Mouse (Mus musculus): ENCODE results near the gene Zfp324. TPM values are rescaled to one million over a fixed set of nuclear protein-coding genes. Genes with fewer than 3 reads are reported as not detected.

Gene Zfp324
- polyA plus RNA-seq, 1 experiment, result 1.5 TPM

DNA sequence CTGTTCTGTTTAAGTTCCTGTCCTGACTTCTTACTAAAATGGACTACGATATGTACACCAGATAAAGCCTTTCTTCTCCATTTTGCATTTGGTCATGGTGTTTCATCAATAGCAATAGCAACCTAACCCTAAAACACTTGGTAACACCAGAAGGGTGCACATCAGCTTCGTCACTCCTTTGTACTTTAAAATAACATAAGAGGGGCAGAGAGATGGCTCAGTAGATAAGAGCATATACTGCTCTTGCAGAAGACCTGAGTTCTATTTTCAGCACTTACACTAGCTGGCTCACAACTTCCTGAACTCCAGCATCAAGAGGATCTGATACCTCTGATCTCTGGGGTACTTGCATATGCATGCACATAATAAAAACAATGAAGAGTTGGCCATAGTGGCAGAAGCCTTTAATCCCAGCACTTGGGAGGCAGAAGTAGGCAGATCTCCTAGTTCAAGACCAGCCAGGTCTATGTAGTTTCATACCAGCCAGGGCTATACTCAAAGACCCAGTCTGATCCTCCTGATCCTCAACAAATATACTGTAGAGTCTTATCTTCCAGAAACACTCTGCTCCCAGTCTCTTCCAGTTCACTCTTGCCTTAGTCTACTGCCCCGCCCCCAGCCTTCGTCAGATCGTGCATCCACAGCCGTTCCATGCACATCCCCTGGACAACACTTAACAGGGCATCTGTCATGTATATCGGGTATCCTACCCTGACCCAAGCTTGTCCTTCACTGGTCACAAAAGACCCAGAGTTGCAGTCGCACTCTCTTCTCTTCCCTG lies 22.0 kb downstream of the Zfp324 start:
- H3K9me3 ChIP-seq (replicated peaks; ENCODE audit: control insufficient read depth, insufficient read depth, low read length, poor library complexity, severe bottlenecking), result no peaks in the 10 kb centered on the region
- H3K9ac ChIP-seq (ENCODE audit: low read depth, poor library complexity, severe bottlenecking), result no peak overlapping the region
- TF ChIP-seq EP300 (IDR thresholded peaks at IDR 0.05; ENCODE audit: insufficient read depth, low read depth, low read length) (no peak), CTCF (IDR thresholded peaks at IDR 0.05; ENCODE audit: low read depth, low read length) (no peak), POLR2A (IDR thresholded peaks at IDR 0.05; ENCODE audit: insufficient read depth, low read length) (no peak)
- H3K36me3 ChIP-seq (ENCODE audit: control insufficient read depth, insufficient read depth, low read length, poor library complexity, severe bottlenecking), result no peaks in the 10 kb centered on the region
- no peaks in the 10 kb centered on the region for H3K27me3 ChIP-seq (ENCODE audit: control insufficient read depth, insufficient read depth, low read length, poor library complexity, severe bottlenecking)
- no peak overlapping the region for H3K4me3 ChIP-seq (ENCODE audit: low read depth, low read length)
- H3K27ac ChIP-seq (ENCODE audit: insufficient read depth, low read length), result no peak overlapping the region
- H3K4me1 ChIP-seq (ENCODE audit: control insufficient read depth, insufficient read depth, low read length), result no peaks in the 10 kb centered on the region

DNA sequence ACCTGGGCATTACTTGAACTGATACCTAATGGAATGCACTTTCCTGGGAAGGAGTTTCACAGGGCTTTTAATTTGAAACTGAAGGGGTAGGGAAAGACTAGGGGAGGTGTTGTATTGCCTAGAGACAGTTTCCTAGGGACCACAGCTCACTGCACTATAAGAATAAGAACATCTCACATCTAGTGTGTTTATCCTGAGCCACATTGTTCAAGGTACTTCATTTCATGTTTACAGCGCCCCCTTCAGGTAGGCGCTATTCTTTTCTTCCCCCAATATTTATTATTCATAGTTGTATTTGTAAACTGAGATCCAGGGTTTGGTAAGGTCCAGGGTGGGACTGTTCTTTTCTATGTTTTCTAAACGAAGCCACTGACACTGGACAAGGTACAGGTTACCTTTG lies 26.6 kb downstream of the Zfp324 start:
- Histone ChIP-seq H3K27ac (ENCODE audit: insufficient read depth, low read length) (no peak overlapping the region), H3K4me1 (ENCODE audit: control insufficient read depth, insufficient read depth, low read length) (no peaks in the 10 kb centered on the region), H3K9ac (ENCODE audit: low read depth, poor library complexity, severe bottlenecking) (no peak overlapping the region), H3K4me3 (ENCODE audit: low read depth, low read length) (no peak overlapping the region), H3K9me3 (replicated peaks; ENCODE audit: control insufficient read depth, insufficient read depth, low read length, poor library complexity, severe bottlenecking) (no peaks in the 10 kb centered on the region), H3K27me3 (ENCODE audit: control insufficient read depth, insufficient read depth, low read length, poor library complexity, severe bottlenecking) (no peaks in the 10 kb centered on the region), H3K36me3 (ENCODE audit: control insufficient read depth, insufficient read depth, low read length, poor library complexity, severe bottlenecking) (no peaks in the 10 kb centered on the region)
- TF ChIP-seq POLR2A (IDR thresholded peaks at IDR 0.05; ENCODE audit: insufficient read depth, low read length) (no peak), EP300 (IDR thresholded peaks at IDR 0.05; ENCODE audit: insufficient read depth, low read depth, low read length) (no peak), CTCF (IDR thresholded peaks at IDR 0.05; ENCODE audit: low read depth, low read length) (no peak)

DNA sequence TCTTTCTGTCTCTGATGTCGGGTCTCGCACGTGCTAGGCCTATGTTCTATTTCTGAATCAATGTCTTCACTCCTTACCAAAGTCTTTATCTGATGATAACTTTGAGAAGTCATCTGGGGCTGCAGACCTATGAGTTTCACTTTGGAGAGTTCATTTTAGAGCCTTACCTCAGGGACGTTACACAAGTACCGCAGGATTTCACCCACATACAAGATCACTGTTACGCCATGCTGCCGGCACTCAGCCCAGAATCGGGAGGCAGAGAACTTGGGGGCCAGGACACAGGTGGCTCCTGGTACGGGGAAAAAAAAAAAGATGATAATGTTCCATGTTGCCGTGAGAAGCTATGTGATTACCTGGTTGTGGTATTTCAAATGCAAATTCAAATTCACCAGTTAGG lies 27.5 kb downstream of the Zfp324 start:
- TF ChIP-seq POLR2A (IDR thresholded peaks at IDR 0.05; ENCODE audit: insufficient read depth, low read length), result no peak
- no peak for TF ChIP-seq EP300 (IDR thresholded peaks at IDR 0.05; ENCODE audit: insufficient read depth, low read depth, low read length)
- TF ChIP-seq CTCF (IDR thresholded peaks at IDR 0.05; ENCODE audit: low read depth, low read length), result no peak
- H3K4me3 ChIP-seq (ENCODE audit: low read depth, low read length), result no peak overlapping the region
- H3K9me3 ChIP-seq (replicated peaks; ENCODE audit: control insufficient read depth, insufficient read depth, low read length, poor library complexity, severe bottlenecking), result no peaks in the 10 kb centered on the region

DNA sequence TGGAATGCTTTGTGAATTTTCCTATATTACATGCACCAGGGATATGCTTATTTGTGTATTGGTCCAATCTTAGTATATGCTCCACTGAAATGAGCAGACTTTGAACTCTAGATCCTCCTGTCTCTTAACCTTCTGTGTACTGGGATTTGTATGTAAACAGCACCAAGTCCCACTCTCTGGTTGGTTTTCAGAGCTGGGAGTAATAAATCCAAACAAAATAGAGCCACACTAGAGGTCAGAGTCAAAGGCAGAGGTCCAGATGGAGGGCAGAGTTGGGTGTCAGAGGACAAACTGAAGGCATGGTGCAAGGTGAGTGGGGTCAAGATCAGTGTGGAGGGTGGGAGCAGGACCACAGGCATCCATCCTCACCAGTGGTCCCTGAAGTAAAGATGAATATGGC lies 30.2 kb downstream of the Zfp324 start:
- Histone ChIP-seq H3K4me1 (ENCODE audit: control insufficient read depth, insufficient read depth, low read length) (no peaks in the 10 kb centered on the region), H3K27me3 (ENCODE audit: control insufficient read depth, insufficient read depth, low read length, poor library complexity, severe bottlenecking) (no peaks in the 10 kb centered on the region), H3K4me3 (ENCODE audit: low read depth, low read length) (no peak overlapping the region), H3K9ac (ENCODE audit: low read depth, poor library complexity, severe bottlenecking) (no peak overlapping the region), H3K36me3 (ENCODE audit: control insufficient read depth, insufficient read depth, low read length, poor library complexity, severe bottlenecking) (no peaks in the 10 kb centered on the region), H3K27ac (ENCODE audit: insufficient read depth, low read length) (no peak overlapping the region), H3K9me3 (replicated peaks; ENCODE audit: control insufficient read depth, insufficient read depth, low read length, poor library complexity, severe bottlenecking) (no peaks in the 10 kb centered on the region)
- TF ChIP-seq EP300 (IDR thresholded peaks at IDR 0.05; ENCODE audit: insufficient read depth, low read depth, low read length) (no peak), CTCF (IDR thresholded peaks at IDR 0.05; ENCODE audit: low read depth, low read length) (no peak), POLR2A (IDR thresholded peaks at IDR 0.05; ENCODE audit: insufficient read depth, low read length) (no peak)

More for the DNA sequence above, 27.5 kb downstream of the Zfp324 start:
- Histone ChIP-seq H3K36me3 (ENCODE audit: control insufficient read depth, insufficient read depth, low read length, poor library complexity, severe bottlenecking) (no peaks in the 10 kb centered on the region), H3K27ac (ENCODE audit: insufficient read depth, low read length) (no peak overlapping the region), H3K4me1 (ENCODE audit: control insufficient read depth, insufficient read depth, low read length) (no peaks in the 10 kb centered on the region), H3K9ac (ENCODE audit: low read depth, poor library complexity, severe bottlenecking) (no peak overlapping the region), H3K27me3 (ENCODE audit: control insufficient read depth, insufficient read depth, low read length, poor library complexity, severe bottlenecking) (no peaks in the 10 kb centered on the region)

DNA sequence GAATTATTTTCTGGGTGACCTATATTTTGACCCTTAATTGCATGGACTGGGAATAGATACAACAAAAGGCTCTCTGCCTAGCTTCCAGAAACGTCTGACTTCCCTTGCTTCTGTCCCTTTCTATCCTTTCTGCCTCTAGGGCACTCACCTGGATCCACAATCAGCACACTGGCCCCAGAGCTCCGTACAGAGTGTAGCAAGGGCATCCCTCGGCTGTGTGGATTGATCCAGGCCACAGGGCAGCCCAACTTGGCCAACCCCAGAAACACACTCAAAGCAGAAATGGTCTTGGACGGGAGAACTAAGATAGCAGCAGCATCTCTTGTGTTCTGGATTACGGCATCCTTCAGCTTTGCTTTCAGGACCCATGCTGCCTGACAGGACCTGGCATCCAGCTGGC lies 31.6 kb downstream of the Zfp324 start:
- Histone ChIP-seq H3K9me3 (replicated peaks; ENCODE audit: control insufficient read depth, insufficient read depth, low read length, poor library complexity, severe bottlenecking) (no peaks in the 10 kb centered on the region), H3K4me3 (ENCODE audit: low read depth, low read length) (no peak overlapping the region), H3K9ac (ENCODE audit: low read depth, poor library complexity, severe bottlenecking) (no peak overlapping the region), H3K27me3 (ENCODE audit: control insufficient read depth, insufficient read depth, low read length, poor library complexity, severe bottlenecking) (no peaks in the 10 kb centered on the region), H3K4me1 (ENCODE audit: control insufficient read depth, insufficient read depth, low read length) (no peaks in the 10 kb centered on the region), H3K27ac (ENCODE audit: insufficient read depth, low read length) (no peak overlapping the region), H3K36me3 (ENCODE audit: control insufficient read depth, insufficient read depth, low read length, poor library complexity, severe bottlenecking) (no peaks in the 10 kb centered on the region)
- no peak for TF ChIP-seq CTCF (IDR thresholded peaks at IDR 0.05; ENCODE audit: low read depth, low read length)
- TF ChIP-seq POLR2A (IDR thresholded peaks at IDR 0.05; ENCODE audit: insufficient read depth, low read length), result no peak
- no peak for TF ChIP-seq EP300 (IDR thresholded peaks at IDR 0.05; ENCODE audit: insufficient read depth, low read depth, low read length)

DNA sequence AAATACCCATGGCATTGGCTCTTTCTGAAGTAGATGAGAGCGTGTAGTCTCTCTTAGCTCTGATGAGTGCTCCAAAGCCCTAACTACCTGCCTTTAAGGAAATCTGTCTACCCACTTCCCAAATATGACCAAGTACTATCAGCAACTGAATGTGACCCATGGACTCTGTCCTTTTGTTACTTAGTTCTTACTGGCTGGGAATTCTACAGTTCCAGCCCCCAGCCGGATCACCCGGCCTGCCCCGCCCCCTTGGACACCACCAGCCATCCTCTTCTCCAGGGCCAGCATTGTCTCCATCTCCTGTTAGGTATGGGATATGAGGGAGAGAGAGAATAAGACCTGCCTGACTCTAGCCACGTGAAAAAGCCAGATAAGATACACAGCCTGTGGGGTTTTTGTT lies 32.4 kb downstream of the Zfp324 start, which contains the start of gene Slc27a5:
Gene Slc27a5 (minus strand): TSS at position 140 of the 400 bp plus-strand sequence.
- H3K36me3 ChIP-seq (ENCODE audit: control insufficient read depth, insufficient read depth, low read length, poor library complexity, severe bottlenecking), result no peaks in the 10 kb centered on the region
- no peak within 1 kb of the TSS for H3K4me3 ChIP-seq (ENCODE audit: low read depth, low read length)
- no peaks in the 10 kb centered on the region for H3K27me3 ChIP-seq (ENCODE audit: control insufficient read depth, insufficient read depth, low read length, poor library complexity, severe bottlenecking)
- no peaks in the 10 kb centered on the region for H3K4me1 ChIP-seq (ENCODE audit: control insufficient read depth, insufficient read depth, low read length)
- H3K9me3 ChIP-seq (replicated peaks; ENCODE audit: control insufficient read depth, insufficient read depth, low read length, poor library complexity, severe bottlenecking), result no peaks in the 10 kb centered on the region
- no peak within 1 kb of the TSS for H3K9ac ChIP-seq (ENCODE audit: low read depth, poor library complexity, severe bottlenecking)
- H3K27ac ChIP-seq (ENCODE audit: insufficient read depth, low read length), result no peak within 1 kb of the TSS
- TF ChIP-seq POLR2A (IDR thresholded peaks at IDR 0.05; ENCODE audit: insufficient read depth, low read length) (no peak), EP300 (IDR thresholded peaks at IDR 0.05; ENCODE audit: insufficient read depth, low read depth, low read length) (no peak), CTCF (IDR thresholded peaks at IDR 0.05; ENCODE audit: low read depth, low read length) (no peak)

Data from ES-Bruce4 (cell line).